Mouse (Mus musculus) lung, postnatal 0 days (tissue): ENCODE data around the gene Spred1.

Experiments used
- CTCF ChIP-seq: IDR thresholded peaks from 2 replicates; pipeline ENCODE4 v1.5.1; 2016; ENCODE audit warnings: antibody characterized with exemption, mild to moderate bottlenecking
- EP300 ChIP-seq: IDR thresholded peaks from 2 replicates; pipeline ENCODE4 v1.6.1; 2016; ENCODE audit warnings: antibody characterized with exemption, mild to moderate bottlenecking, control low read depth

DNA sequence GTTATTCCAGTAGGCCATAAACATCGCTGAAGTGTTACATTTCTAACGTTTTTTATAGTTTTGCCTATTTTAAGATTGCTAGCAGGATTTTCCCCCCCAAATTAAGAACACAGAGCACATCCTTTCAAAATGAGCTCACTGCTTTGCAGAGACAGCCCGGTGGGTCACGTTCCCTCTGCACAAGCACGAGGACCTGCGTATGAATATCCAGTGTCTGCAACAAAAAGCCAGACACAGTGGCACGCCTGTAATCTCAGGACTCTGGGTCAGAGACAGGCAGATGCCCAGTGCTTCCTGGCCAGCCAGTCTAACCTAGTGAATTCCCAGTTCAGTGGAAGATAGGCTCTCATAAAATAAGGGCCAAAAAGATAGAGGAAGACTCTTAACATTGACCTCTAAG is 109.1 kb downstream of the Spred1 start:
- no peak for TF ChIP-seq EP300
- no peak for TF ChIP-seq CTCF
